Mouse (Mus musculus) liver, postnatal 0 days (tissue): ENCODE data around the gene Usp13. TPM values are rescaled to one million over a fixed set of nuclear protein-coding genes. Genes with fewer than 3 reads are reported as not detected.

Experiments
- ATAC-seq: fragments of 200-750 bp; cut with Nextera tagmentation; 2 replicates; pipeline ENCODE4 v1.8.0; 2017; ENCODE audit warnings: mild to moderate bottlenecking, moderate library complexity
- DNase-seq: peaks from one replicate; pipeline ENCODE4 v3.0.0-alpha.2; 2016
- H3K27ac ChIP-seq: fragments of 300-500 bp; sonication (generic); 2 replicates; pipeline ENCODE4 v1.5.1; 2014; ENCODE audit warnings: antibody characterized with exemption, moderate library complexity, mild to moderate bottlenecking, low read depth
- H3K27me3 ChIP-seq: fragments of 300-500 bp; sonication (generic); 2 replicates; pipeline ENCODE4 v1.6.1; 2014; ENCODE audit warnings: low read length, control low read depth, mixed read lengths; ENCODE audit not compliant: insufficient read depth
- H3K36me3 ChIP-seq: fragments of 300-500 bp; sonication (generic); replicated peaks from 2 replicates; pipeline ENCODE4 v1.6.1; 2014; ENCODE audit warnings: mild to moderate bottlenecking, control low read depth, low read length, moderate library complexity, mixed read lengths; ENCODE audit not compliant: insufficient read depth
- H3K4me1 ChIP-seq: fragments of 300-500 bp; sonication (generic); 2 replicates; pipeline ENCODE4 v1.6.1; 2014; ENCODE audit warnings: antibody characterized with exemption, mild to moderate bottlenecking, control low read depth; ENCODE audit not compliant: insufficient read depth
- H3K4me2 ChIP-seq: fragments of 300-500 bp; sonication (generic); 2 replicates; pipeline ENCODE4 v1.6.1; 2014; ENCODE audit warnings: low read depth, mild to moderate bottlenecking, low read length, moderate library complexity, mixed read lengths
- H3K4me3 ChIP-seq: fragments of 300-500 bp; sonication (generic); 2 replicates; pipeline ENCODE4 v1.5.1; 2014; ENCODE audit warnings: low read depth, low read length
- H3K9ac ChIP-seq: fragments of 300-500 bp; sonication (generic); replicated peaks from 2 replicates; pipeline ENCODE4 v1.6.1; 2014; ENCODE audit warnings: mild to moderate bottlenecking, moderate library complexity
- H3K9me3 ChIP-seq: fragments of 300-500 bp; sonication (generic); 2 replicates; pipeline ENCODE4 v1.6.1; 2016; ENCODE audit warnings: mild to moderate bottlenecking, control low read depth, low read length, mixed read lengths
- CTCF ChIP-seq: sonication (generic); IDR thresholded peaks from 2 replicates; pipeline ENCODE4 v1.5.1; 2016; ENCODE audit warnings: antibody characterized with exemption, low read depth
- EP300 ChIP-seq: IDR thresholded peaks from 2 replicates; pipeline ENCODE4 v1.6.1; 2016; ENCODE audit warnings: antibody characterized with exemption, low read depth, mild to moderate bottlenecking
- WGBS: fragments of 180-500 bp; shearing (Covaris S2); extraction: QIAGEN DNeasy Blood & Tissue Kit; methylation state at CpG from one replicate; pipeline ENCODE4 v1.1.7; 2014; ENCODE audit not compliant: insufficient replicate concordance; 5-methylcytosine and 5-hydroxymethylcytosine counted together
- polyA plus RNA-seq: library from polyadenylated mRNA; unstranded; fragments of >200 nt; fragmentation: Nextera tagmentation; extraction: Ambion mirVana; gene quantifications from 2 replicates; pipeline ENCODE4 v1.2.1, GENCODE M21; 2015

The Usp13 gene
- polyA plus RNA-seq, 1 experiment from 2014 or later = 0.06 TPM

- Histone ChIP-seq H3K9me3 (no peaks in the 10 kb centered on the region), H3K27ac (no peak overlapping the region), H3K9ac (no peak overlapping the region), H3K4me3 (no peak overlapping the region), H3K36me3 (no peaks in the 10 kb centered on the region), H3K4me1 (no peaks in the 10 kb centered on the region), H3K4me2 (no peak overlapping the region), H3K27me3 (no peaks in the 10 kb centered on the region)
- TF ChIP-seq EP300 (no peak), CTCF (no peak)
- ATAC-seq = no peak
- DNase-seq = no peak
- 72% methylated on average over 3 of the region's 3 CpGs for WGBS
Observed at GRCm38 (mm10) chr3:32825964-32826479, 8.7 kb downstream of the Usp13 start.

GRCm38 (mm10) chr3:32826701-32827100 is 9.4 kb downstream of the Usp13 start:
- Histone ChIP-seq H3K4me1 (no peaks in the 10 kb centered on the region), H3K27me3 (no peaks in the 10 kb centered on the region), H3K9ac (no peak overlapping the region), H3K27ac (no peak overlapping the region), H3K4me3 (no peak overlapping the region), H3K36me3 (no peaks in the 10 kb centered on the region), H3K4me2 (no peak overlapping the region), H3K9me3 (no peaks in the 10 kb centered on the region)
- ATAC-seq (no peak), DNase-seq (no peak)
- WGBS = 77% methylated on average over 6 of the region's 6 CpGs
- TF ChIP-seq EP300 = no peak
- no peak for TF ChIP-seq CTCF

GRCm38 (mm10) chr3:32833871-32834270 is 16.5 kb downstream of the Usp13 start:
- no peaks in the 10 kb centered on the region for H3K9me3 ChIP-seq
- WGBS = 66% methylated on average over 2 of the region's 2 CpGs
- no peaks in the 10 kb centered on the region for H3K4me1 ChIP-seq
- H3K36me3 ChIP-seq = no peaks in the 10 kb centered on the region
- H3K9ac ChIP-seq = no peak overlapping the region
- ATAC-seq (no peak), DNase-seq (no peak)
- no peak overlapping the region for H3K4me2 ChIP-seq
- H3K27ac ChIP-seq = no peak overlapping the region
- no peaks in the 10 kb centered on the region for H3K27me3 ChIP-seq
- TF ChIP-seq EP300 (no peak), CTCF (no peak)
- H3K4me3 ChIP-seq = no peak overlapping the region

- Histone ChIP-seq H3K27ac (no peak overlapping the region), H3K4me2 (no peak overlapping the region), H3K4me3 (no peak overlapping the region), H3K4me1 (no peaks in the 10 kb centered on the region), H3K36me3 (no peaks in the 10 kb centered on the region), H3K27me3 (no peaks in the 10 kb centered on the region), H3K9ac (no peak overlapping the region), H3K9me3 (no peaks in the 10 kb centered on the region)
- ATAC-seq (no peak), DNase-seq (no peak)
- 69% methylated on average over 7 of the region's 7 CpGs for WGBS
- TF ChIP-seq EP300 = no peak
- no peak for TF ChIP-seq CTCF
Observed at GRCm38 (mm10) chr3:32837847-32838246, 20.5 kb downstream of the Usp13 start.

GRCm38 (mm10) chr3:32856362-32857107 is 39.2 kb downstream of the Usp13 start:
- Histone ChIP-seq H3K27me3 (no peaks in the 10 kb centered on the region), H3K36me3 (no peaks in the 10 kb centered on the region), H3K4me1 (no peaks in the 10 kb centered on the region), H3K9ac (no peak overlapping the region), H3K27ac (no peak overlapping the region), H3K4me3 (no peak overlapping the region), H3K9me3 (peaks cover 4% of the 10 kb centered on the region; the same call in 1 of the 2 replicates), H3K4me2 (no peak overlapping the region)
- ATAC-seq (no peak), DNase-seq (no peak)
- 78% methylated on average over 16 of the region's 16 CpGs for WGBS
- TF ChIP-seq EP300 (no peak), CTCF (no peak)

GRCm38 (mm10) chr3:32871081-32871480 is 53.7 kb downstream of the Usp13 start:
- no peak for DNase-seq
- TF ChIP-seq EP300 = no peak
- no peak for TF ChIP-seq CTCF
- H3K9ac ChIP-seq = no peak overlapping the region
- H3K4me3 ChIP-seq = no peak overlapping the region
- H3K9me3 ChIP-seq = no peaks in the 10 kb centered on the region
- no peaks in the 10 kb centered on the region for H3K36me3 ChIP-seq
- no peak for ATAC-seq
- no peaks in the 10 kb centered on the region for H3K4me1 ChIP-seq
- 72% methylated on average over 3 of the region's 3 CpGs for WGBS
- H3K27ac ChIP-seq = no peak overlapping the region
- no peaks in the 10 kb centered on the region for H3K27me3 ChIP-seq
- no peak overlapping the region for H3K4me2 ChIP-seq
